Mouse (Mus musculus): Measurements from ENCODE around the gene Tufm. TPM values are rescaled to one million over a fixed set of nuclear protein-coding genes. Genes with fewer than 3 reads are reported as not detected.

The Tufm gene
- polyA plus RNA-seq, 1 experiment from 2014 or later = 137 TPM

DNA sequence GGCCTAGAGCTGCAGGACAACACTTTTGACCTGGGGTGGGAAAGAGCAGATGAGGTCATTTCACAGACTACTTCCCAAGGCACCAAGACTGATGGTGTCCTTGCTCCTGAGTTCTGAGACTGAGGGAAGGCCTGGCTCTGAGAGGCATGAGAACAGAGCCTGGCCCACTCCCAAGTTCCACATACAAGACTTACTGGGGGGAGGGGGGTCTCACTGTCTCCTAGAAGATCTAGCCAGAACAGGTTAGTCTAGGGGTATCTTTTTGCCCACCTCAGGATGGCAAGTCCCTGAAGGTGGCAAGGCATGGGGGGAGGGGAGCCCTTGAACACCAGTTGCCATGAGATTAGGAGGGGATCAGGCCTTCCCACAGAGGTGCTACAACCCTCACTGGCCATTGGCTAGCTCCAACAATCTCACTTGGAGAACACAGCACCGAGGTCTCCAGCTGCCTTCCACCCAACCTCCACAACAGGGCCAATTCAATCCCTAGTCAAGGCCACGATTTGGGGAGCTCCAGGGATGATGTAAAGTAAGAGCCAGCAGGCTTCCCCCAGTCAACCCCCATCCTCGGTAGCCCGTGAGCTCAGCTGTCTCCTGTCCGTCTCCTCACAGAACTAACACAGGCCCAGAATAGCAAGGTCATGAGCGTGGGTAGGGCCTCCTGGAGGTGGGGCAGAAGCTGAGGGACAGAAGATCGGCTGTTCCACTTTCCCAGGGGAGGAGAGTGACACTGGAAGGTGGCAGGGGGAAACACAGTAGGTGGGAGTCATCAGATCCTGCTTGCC is 21.7 kb upstream of the Tufm start:
- WGBS = 51% methylated on average over 7 of the region's 7 CpGs
- H3K27ac ChIP-seq = peak overlapping the region; percentile 32; the same call in 1 of the 2 replicates
- H3K4me2 ChIP-seq = no peak overlapping the region
- H3K36me3 ChIP-seq = peaks cover 46% of the 10 kb centered on the region
- peaks cover 6% of the 10 kb centered on the region; the same call in 1 of the 2 replicates for H3K27me3 ChIP-seq
- ATAC-seq (ENCODE audit: insufficient number of reproducible peaks, insufficient read depth, low FRiP score, low TSS enrichment, low read depth) = no peak
- H3K9me3 ChIP-seq = no peaks in the 10 kb centered on the region
- no peak overlapping the region for H3K4me3 ChIP-seq (replicated peaks)
- H3K4me1 ChIP-seq (replicated peaks) = peaks cover 35% of the 10 kb centered on the region
- no peak overlapping the region; the same call in 1 of the 2 replicates for H3K9ac ChIP-seq (replicated peaks)

DNA sequence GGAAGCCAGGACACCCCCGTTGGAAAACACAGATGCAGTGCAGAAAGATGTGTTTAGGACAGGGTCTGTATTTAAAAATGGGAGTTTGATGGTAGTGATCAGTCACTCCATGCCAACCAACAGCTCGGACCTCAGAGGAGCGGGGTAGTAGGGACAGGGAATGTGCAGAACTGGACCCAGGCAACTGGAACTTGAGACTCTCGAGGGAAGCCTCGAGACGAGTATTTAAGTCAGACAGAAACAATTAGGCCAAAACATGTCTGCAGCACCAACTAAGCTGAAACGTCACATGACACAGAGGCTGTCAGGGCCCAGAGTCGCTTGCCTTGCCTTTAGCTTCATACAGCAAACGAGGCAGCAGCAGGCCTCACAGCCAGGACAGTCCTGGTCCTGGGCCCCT is 21.0 kb upstream of the Tufm start:
- Histone ChIP-seq H3K9ac (replicated peaks) (no peak overlapping the region), H3K9me3 (no peaks in the 10 kb centered on the region), H3K4me3 (replicated peaks) (no peak overlapping the region), H3K27ac (peak overlapping the region; percentile 32; the same call in 1 of the 2 replicates), H3K4me1 (replicated peaks) (peaks cover 30% of the 10 kb centered on the region), H3K27me3 (peaks cover 6% of the 10 kb centered on the region; the same call in 1 of the 2 replicates), H3K4me2 (no peak overlapping the region), H3K36me3 (peaks cover 53% of the 10 kb centered on the region)
- WGBS = 64% methylated on average over 9 of the region's 9 CpGs
- ATAC-seq (ENCODE audit: insufficient number of reproducible peaks, insufficient read depth, low FRiP score, low TSS enrichment, low read depth) = no peak

DNA sequence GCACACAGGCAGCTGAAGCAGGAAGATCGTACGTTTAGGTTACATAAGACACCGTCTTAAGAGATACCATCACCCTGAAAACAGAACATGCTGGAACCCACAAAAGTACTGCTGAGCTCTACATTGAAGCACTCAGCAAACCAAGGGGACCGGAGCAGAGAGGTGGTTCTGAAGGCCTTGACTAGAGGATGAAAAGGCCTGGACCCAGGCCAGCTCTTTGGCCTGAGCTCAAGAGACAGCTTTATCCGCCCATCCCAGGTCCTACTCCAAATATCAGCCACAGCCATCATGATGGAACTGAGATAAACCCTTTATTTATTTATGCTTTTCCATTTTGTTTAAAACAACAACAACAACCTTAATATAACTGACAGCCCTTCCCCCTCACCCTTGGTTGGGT is 20.5 kb upstream of the Tufm start:
- no peak for ATAC-seq (ENCODE audit: insufficient number of reproducible peaks, insufficient read depth, low FRiP score, low TSS enrichment, low read depth)
- H3K27ac ChIP-seq = 0 out of 2 replicates have a peak overlapping the region, but pooled peaks have one; percentile 32
- peaks cover 59% of the 10 kb centered on the region for H3K36me3 ChIP-seq
- no peak overlapping the region for H3K4me2 ChIP-seq
- peaks cover 24% of the 10 kb centered on the region for H3K4me1 ChIP-seq (replicated peaks)
- peaks cover 6% of the 10 kb centered on the region; the same call in 1 of the 2 replicates for H3K27me3 ChIP-seq
- no peaks in the 10 kb centered on the region for H3K9me3 ChIP-seq
- 91% methylated on average over 5 of the region's 5 CpGs for WGBS
- no peak overlapping the region for H3K9ac ChIP-seq (replicated peaks)
- no peak overlapping the region for H3K4me3 ChIP-seq (replicated peaks)

DNA sequence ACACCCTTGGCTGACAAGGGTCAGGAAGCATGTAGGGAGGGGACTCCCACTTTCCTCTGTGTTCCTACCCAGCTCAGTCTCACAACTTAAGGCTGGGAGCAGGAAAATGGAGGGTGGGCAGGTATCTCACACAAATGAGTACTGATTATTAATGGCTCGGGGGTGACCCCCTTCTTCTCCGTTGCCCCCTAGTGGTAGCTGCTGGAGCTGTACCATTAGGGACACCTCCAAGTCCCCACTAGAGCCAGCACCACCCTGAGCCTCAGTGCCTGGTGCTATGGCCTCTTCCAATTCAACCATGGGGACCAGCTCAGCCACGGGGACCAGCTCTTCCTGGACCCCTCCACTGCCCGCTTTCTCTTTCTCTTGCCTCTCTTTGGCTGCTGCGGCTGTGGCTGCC is 19.9 kb upstream of the Tufm start:
- Histone ChIP-seq H3K9ac (replicated peaks) (no peak overlapping the region), H3K27ac (no peak overlapping the region), H3K27me3 (peaks cover 5% of the 10 kb centered on the region; the same call in 1 of the 2 replicates), H3K36me3 (peaks cover 65% of the 10 kb centered on the region), H3K9me3 (no peaks in the 10 kb centered on the region), H3K4me1 (replicated peaks) (peaks cover 18% of the 10 kb centered on the region), H3K4me2 (no peak overlapping the region), H3K4me3 (replicated peaks) (no peak overlapping the region)
- 75% methylated on average over 5 of the region's 5 CpGs for WGBS
- no peak for ATAC-seq (ENCODE audit: insufficient number of reproducible peaks, insufficient read depth, low FRiP score, low TSS enrichment, low read depth)

DNA sequence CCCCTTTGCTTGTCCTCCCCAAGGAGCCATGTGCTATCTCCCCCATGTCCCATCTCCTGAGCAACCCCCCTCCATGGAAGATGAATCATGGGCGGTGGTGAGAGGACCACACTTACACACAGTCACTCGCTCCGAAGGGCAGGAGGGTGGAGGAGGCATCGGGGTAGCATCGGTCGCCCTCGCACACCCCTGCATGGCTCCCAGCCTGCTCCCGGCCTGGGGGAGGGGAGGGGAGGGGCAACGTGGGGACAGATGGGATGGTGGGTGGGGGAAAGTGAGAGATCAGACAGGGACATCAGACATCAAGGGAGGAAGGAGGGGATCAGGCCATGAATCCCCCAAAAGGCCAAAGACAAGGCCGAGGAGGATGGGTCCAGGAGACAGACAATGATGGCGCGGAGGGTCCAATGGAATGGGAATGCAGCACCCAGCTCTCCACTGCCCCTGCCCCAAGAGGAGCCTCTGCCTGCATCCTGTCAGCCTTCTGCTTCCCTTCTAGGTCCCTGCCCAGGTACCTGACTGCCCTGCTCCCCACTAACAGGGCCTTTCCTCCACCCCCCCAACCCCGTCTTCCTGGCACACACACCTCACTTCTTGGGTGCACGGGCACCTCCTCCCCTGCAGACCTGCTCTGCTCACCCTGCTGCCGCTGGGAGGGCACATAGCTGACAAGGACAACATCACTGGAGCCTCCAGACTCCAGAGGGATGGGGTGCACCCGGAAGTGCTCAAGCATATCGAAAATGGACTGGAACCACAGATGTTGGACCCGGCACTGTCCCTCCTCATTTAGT is 19.1 kb upstream of the Tufm start:
- no peak overlapping the region for H3K9ac ChIP-seq (replicated peaks)
- H3K36me3 ChIP-seq = peaks cover 72% of the 10 kb centered on the region
- no peak for ATAC-seq (ENCODE audit: insufficient number of reproducible peaks, insufficient read depth, low FRiP score, low TSS enrichment, low read depth)
- H3K9me3 ChIP-seq = no peaks in the 10 kb centered on the region
- no peak overlapping the region for H3K27ac ChIP-seq
- no peak overlapping the region for H3K4me2 ChIP-seq
- H3K4me3 ChIP-seq (replicated peaks) = no peak overlapping the region
- H3K4me1 ChIP-seq (replicated peaks) = peaks cover 12% of the 10 kb centered on the region
- 85% methylated on average over 15 of the region's 18 CpGs for WGBS
- H3K27me3 ChIP-seq = peaks cover under 1% of the 10 kb centered on the region; the same call in 1 of the 2 replicates

DNA sequence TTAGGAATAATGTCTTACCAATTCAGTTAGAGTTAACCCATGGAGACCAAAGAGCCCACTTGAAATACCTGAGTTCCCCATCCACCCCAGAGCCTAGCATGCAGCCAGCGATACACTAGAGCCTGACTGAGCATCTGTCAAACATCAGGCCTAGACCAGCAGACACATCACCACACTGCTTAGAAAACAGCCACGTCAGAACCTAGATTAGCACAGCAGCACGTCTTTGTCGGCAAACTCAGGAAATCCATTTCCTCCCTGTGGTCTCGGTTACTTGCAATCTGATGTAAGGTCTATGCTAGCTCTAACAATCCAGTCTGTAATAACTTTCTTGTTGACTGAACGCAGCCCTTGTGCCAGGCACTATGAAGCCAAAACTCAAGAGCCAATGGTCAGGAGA is 17.1 kb upstream of the Tufm start:
- ATAC-seq (ENCODE audit: insufficient number of reproducible peaks, insufficient read depth, low FRiP score, low TSS enrichment, low read depth) = no peak
- no peaks in the 10 kb centered on the region for H3K27me3 ChIP-seq
- no peak overlapping the region for H3K4me3 ChIP-seq (replicated peaks)
- H3K9ac ChIP-seq (replicated peaks) = no peak overlapping the region
- no peak overlapping the region for H3K4me2 ChIP-seq
- peaks cover 73% of the 10 kb centered on the region for H3K36me3 ChIP-seq
- WGBS = 83% methylated on average over 6 of the region's 6 CpGs
- no peak overlapping the region for H3K27ac ChIP-seq
- no peaks in the 10 kb centered on the region for H3K9me3 ChIP-seq
- peaks cover 11% of the 10 kb centered on the region for H3K4me1 ChIP-seq (replicated peaks)

DNA sequence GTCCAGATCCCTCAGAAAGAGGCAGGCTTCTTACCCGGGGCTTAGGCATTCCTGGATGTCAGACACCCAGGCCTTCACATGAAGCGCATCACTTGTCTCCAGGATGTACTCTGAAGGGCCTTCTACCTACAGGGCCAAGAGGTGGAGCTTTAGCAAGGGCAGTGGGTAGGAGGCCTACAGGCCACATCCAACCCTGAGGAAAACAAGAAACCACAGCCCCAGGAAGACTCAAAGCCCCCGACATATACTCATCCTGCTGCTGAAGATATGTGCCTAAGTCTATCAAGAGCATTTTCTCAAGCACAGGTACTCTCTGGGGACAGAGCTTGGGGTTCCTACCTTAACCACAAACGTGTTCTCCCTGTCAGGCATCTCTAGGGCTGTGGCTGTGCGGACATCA is 15.8 kb upstream of the Tufm start:
- 0 out of 2 replicates have a peak overlapping the region, but pooled peaks have one; percentile 23 for H3K9ac ChIP-seq (replicated peaks)

DNA sequence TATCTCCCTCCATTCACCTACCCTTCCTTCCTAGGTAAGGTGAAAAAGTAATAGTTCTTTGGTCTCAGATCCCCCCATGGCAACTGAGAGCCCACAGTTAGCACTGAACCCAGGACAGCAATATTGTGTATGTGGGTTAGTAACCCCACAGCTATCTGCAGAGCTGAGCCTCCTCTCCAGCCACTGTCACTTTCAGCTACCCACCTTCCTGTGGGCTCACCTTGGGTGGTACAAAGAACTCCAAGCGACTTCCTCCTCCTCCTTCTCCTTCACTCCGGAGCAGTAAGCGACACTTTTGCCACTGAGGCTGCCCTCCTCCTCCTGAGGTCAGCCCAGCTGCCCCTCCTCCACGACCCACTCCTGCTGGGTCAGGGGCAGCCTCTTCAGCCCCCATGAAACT is 15.3 kb upstream of the Tufm start:
- peaks cover 19% of the 10 kb centered on the region for H3K4me1 ChIP-seq (replicated peaks)
- no peaks in the 10 kb centered on the region for H3K9me3 ChIP-seq
- no peak overlapping the region for H3K27ac ChIP-seq
- WGBS = 91% methylated on average over 4 of the region's 4 CpGs
- H3K4me2 ChIP-seq = no peak overlapping the region
- H3K36me3 ChIP-seq = peaks cover 62% of the 10 kb centered on the region
- H3K4me3 ChIP-seq (replicated peaks) = no peak overlapping the region
- H3K27me3 ChIP-seq = no peaks in the 10 kb centered on the region
- H3K9ac ChIP-seq (replicated peaks) = no peak overlapping the region
- no peak for ATAC-seq (ENCODE audit: insufficient number of reproducible peaks, insufficient read depth, low FRiP score, low TSS enrichment, low read depth)

More for the DNA sequence above, 15.8 kb upstream of the Tufm start:
- peaks cover 67% of the 10 kb centered on the region for H3K36me3 ChIP-seq
- H3K27me3 ChIP-seq = no peaks in the 10 kb centered on the region
- no peak overlapping the region for H3K27ac ChIP-seq
- no peaks in the 10 kb centered on the region for H3K9me3 ChIP-seq
- no peak overlapping the region for H3K4me2 ChIP-seq
- WGBS = 93% methylated on average over 5 of the region's 5 CpGs
- ATAC-seq (ENCODE audit: insufficient number of reproducible peaks, insufficient read depth, low FRiP score, low TSS enrichment, low read depth) = no peak
- H3K4me1 ChIP-seq (replicated peaks) = peaks cover 19% of the 10 kb centered on the region
- no peak overlapping the region for H3K4me3 ChIP-seq (replicated peaks)

DNA sequence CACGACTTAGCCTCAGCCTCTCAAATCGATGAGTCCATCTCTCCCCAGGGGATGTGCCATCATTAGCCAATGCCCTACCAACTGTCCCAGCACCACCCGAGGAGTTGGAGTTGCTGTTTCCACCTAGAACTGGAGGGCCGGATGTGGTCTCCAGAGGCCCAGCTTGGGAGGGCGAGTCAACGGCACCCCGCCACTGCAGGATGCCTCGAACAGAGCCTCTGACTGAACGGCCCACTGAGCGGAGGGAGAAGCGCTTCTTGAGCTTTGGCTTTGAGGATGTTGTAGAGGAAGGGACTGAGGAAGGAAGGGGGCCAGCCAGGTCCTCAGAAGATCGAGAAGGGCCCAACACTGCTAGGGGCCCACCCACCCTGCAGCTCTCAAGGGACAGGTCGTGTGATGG is 14.9 kb upstream of the Tufm start:
- no peak overlapping the region for H3K4me2 ChIP-seq
- peaks cover 58% of the 10 kb centered on the region for H3K36me3 ChIP-seq
- 89% methylated on average over 13 of the region's 13 CpGs for WGBS

DNA sequence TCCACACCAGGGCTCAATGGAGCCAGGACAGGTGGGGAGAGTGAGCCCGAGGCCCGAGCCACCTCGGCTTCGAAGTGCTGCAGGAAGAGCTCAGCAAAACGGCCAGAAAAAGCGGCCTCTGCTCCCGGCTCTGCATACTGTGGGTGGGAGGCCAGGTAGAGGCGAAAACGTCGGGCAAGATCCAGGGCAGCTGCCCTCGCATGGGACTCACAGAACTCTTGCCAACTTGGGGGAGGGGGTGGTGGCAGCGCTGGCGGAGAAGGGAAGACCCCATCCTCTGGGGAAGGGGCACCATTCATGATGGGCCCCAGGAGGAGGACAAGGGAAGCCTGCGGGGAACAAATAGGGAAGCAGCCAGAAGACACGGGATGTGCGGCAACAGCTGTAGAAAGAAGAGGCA is 14.4 kb upstream of the Tufm start:
- Histone ChIP-seq H3K4me3 (replicated peaks) (no peak overlapping the region), H3K9me3 (no peaks in the 10 kb centered on the region), H3K9ac (replicated peaks) (no peak overlapping the region; the same call in 1 of the 2 replicates), H3K27me3 (no peaks in the 10 kb centered on the region), H3K36me3 (peaks cover 54% of the 10 kb centered on the region), H3K27ac (no peak overlapping the region), H3K4me2 (no peak overlapping the region), H3K4me1 (replicated peaks) (peaks cover 19% of the 10 kb centered on the region)
- 94% methylated on average over 16 of the region's 16 CpGs for WGBS
- ATAC-seq (ENCODE audit: insufficient number of reproducible peaks, insufficient read depth, low FRiP score, low TSS enrichment, low read depth) = no peak

More for the DNA sequence above, 14.9 kb upstream of the Tufm start:
- no peaks in the 10 kb centered on the region for H3K9me3 ChIP-seq
- no peak overlapping the region for H3K9ac ChIP-seq (replicated peaks)
- H3K27ac ChIP-seq = no peak overlapping the region
- H3K4me1 ChIP-seq (replicated peaks) = peaks cover 19% of the 10 kb centered on the region
- ATAC-seq (ENCODE audit: insufficient number of reproducible peaks, insufficient read depth, low FRiP score, low TSS enrichment, low read depth) = no peak
- H3K27me3 ChIP-seq = no peaks in the 10 kb centered on the region
- no peak overlapping the region for H3K4me3 ChIP-seq (replicated peaks)

DNA sequence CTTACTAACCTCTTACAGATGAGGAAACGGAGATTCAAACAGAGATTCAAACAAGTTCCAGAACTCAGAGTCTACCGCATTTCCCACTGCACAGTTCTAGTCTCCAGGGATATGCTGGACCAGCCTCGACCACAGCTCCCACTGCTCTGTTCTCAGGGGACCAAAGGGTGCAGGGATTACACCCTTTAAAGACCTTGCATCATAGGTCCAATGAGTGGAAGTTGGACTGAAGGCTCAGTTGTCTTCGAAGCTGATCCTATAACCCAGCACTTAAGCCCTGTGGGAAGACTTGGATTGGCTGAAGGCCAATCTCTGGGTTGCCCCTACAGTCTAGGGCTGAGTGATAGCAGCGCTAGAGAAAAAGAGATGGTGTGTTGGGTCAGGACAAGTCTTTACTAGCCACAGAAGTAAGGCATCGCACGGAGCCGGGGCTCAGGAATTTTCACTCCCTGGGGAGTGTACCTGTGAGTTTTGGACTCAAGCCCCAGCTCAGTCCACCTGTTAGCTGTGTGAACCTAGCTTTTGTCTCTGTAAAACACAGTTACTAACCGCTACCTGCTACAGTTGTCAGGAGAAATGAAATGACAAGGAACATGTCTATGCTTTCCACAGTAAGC is 13.6 kb upstream of the Tufm start:
- ATAC-seq (ENCODE audit: insufficient number of reproducible peaks, insufficient read depth, low FRiP score, low TSS enrichment, low read depth) = no peak

More for the DNA sequence above, 13.6 kb upstream of the Tufm start:
- 89% methylated on average over 9 of the region's 9 CpGs for WGBS
- Histone ChIP-seq H3K9ac (replicated peaks) (peak overlapping the region; percentile 96), H3K36me3 (peaks cover 45% of the 10 kb centered on the region), H3K27ac (no peak overlapping the region), H3K4me2 (peak overlapping the region; percentile 93), H3K4me3 (replicated peaks) (peak overlapping the region; percentile 91), H3K4me1 (replicated peaks) (peaks cover 19% of the 10 kb centered on the region), H3K27me3 (no peaks in the 10 kb centered on the region), H3K9me3 (no peaks in the 10 kb centered on the region)
